Mouse (Mus musculus): ENCODE data around the gene Klhl28. TPM values are rescaled to one million over a fixed set of nuclear protein-coding genes. Genes with fewer than 3 reads are reported as not detected.

Klhl28 gene
- total and polyA plus RNA-seq, 3 experiments, result 3.3 to 169 (median 3.7) TPM

DNA sequence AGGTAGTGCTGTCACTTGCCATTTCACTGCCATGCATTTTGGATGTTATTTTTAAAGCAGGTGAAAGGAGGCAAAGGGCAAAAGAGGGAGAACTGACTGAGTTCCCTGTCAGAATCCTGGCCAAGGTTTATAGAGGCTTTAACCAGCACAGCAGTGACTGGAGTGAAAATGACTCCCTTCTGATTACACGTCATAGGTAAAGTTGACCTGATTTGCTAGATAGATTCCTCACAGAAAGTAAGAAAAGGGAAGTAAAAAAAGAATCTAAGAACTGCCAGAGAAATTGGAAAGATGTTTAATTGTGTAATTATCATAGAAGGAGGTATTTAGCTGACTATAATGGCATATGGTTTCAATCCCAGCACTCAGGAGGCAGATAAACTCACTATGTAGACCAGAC lies 12.2 kb upstream of the Klhl28 start:
- Histone ChIP-seq H3K27me3 (ENCODE audit: control insufficient read depth in 1 of 2, insufficient read depth in 2 of 2, low read length in 2 of 2) (no peaks in the 10 kb centered on the region), H3K9me3 (replicated peaks; ENCODE audit: insufficient read depth, low read length) (no peaks in the 10 kb centered on the region), H3K4me3 (ENCODE audit: control insufficient read depth in 1 of 2, insufficient read depth in 1 of 2, low read depth in 2 of 2, low read length in 2 of 2) (no peak overlapping the region), H3K36me3 (ENCODE audit: control insufficient read depth in 1 of 2, insufficient read depth in 2 of 2, low read length in 2 of 2) (peaks cover 31 to 36% of the 10 kb centered on the region in 2 experiments), H3K27ac (ENCODE audit: control insufficient read depth, low read depth, low read length) (no peak overlapping the region), H3K9ac (ENCODE audit: control insufficient read depth, low read depth, low read length, poor library complexity, severe bottlenecking) (no peak overlapping the region), H3K4me1 (ENCODE audit: control insufficient read depth in 1 of 2, insufficient read depth in 2 of 2, low read length in 2 of 2) (peaks cover 10 to 21% of the 10 kb centered on the region in 2 experiments; a peak in 3 of 4 replicates), H3K79me2 (ENCODE audit: control insufficient read depth, insufficient read depth, low read length, poor library complexity) (peaks cover 25% of the 10 kb centered on the region)
- TF ChIP-seq RCOR1 (IDR thresholded peaks at IDR 0.05; ENCODE audit: low read depth, low read length), result peak; percentile 80
- peak; percentile 83 for TF ChIP-seq GATA1 (IDR thresholded peaks at IDR 0.05; ENCODE audit: low read depth, low read length)
- no peak for TF ChIP-seq ZKSCAN1 (IDR thresholded peaks at IDR 0.05; ENCODE audit: low read depth, low read length)
- DNase-seq (ENCODE audit: low read depth, low spot score), result peak; percentile 63

DNA sequence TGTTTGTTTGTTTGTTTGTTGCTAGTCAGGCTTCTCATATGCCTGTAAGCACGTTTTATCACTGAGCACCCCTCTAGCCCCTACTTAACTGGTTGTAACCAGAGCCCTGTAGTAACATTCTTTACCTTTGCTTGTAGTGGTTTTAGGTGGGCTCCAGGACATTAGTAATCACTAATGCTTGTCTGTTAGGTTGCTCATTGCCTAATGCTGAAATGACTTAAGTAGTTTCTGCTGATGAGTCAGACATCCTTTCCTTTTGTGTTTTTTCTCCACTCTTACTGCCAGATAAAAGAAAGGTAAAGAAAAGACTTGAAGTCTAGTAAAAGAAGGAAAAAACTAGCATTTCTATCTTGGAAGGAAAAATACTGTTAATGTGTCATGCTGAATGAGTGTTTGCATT lies 10.9 kb upstream of the Klhl28 start:
- no peak for DNase-seq (ENCODE audit: low read depth, low spot score)
- Histone ChIP-seq H3K79me2 (ENCODE audit: control insufficient read depth, insufficient read depth, low read length, poor library complexity) (peaks cover 34% of the 10 kb centered on the region), H3K36me3 (ENCODE audit: control insufficient read depth in 1 of 2, insufficient read depth in 2 of 2, low read length in 2 of 2) (peaks cover 22 to 46% of the 10 kb centered on the region in 2 experiments), H3K4me3 (ENCODE audit: control insufficient read depth in 1 of 2, insufficient read depth in 1 of 2, low read depth in 2 of 2, low read length in 2 of 2) (no peak overlapping the region), H3K9ac (ENCODE audit: control insufficient read depth, low read depth, low read length, poor library complexity, severe bottlenecking) (no peak overlapping the region), H3K27ac (ENCODE audit: control insufficient read depth, low read depth, low read length) (no peak overlapping the region), H3K9me3 (replicated peaks; ENCODE audit: insufficient read depth, low read length) (no peaks in the 10 kb centered on the region), H3K4me1 (ENCODE audit: control insufficient read depth in 1 of 2, insufficient read depth in 2 of 2, low read length in 2 of 2) (peaks cover 13 to 25% of the 10 kb centered on the region in 2 experiments; a peak in 3 of 4 replicates), H3K27me3 (ENCODE audit: control insufficient read depth in 1 of 2, insufficient read depth in 2 of 2, low read length in 2 of 2) (no peaks in the 10 kb centered on the region)
- TF ChIP-seq ZNF384 (IDR thresholded peaks at IDR 0.05; ENCODE audit: low read depth, low read length) (no peak), UBTF (IDR thresholded peaks at IDR 0.05; ENCODE audit: borderline replicate concordance, insufficient read depth, low read depth, low read length) (no peak), GABPA (IDR thresholded peaks at IDR 0.05; ENCODE audit: low read depth, low read length) (no peak), TAL1 (IDR thresholded peaks at IDR 0.05; ENCODE audit: low read length) (no peak), RCOR1 (IDR thresholded peaks at IDR 0.05; ENCODE audit: low read depth, low read length) (no peak), MYC (IDR thresholded peaks at IDR 0.05; ENCODE audit: low read depth, low read length) (no peak), NRF1 (IDR thresholded peaks at IDR 0.05; ENCODE audit: insufficient read depth, low read depth, low read length, poor library complexity, severe bottlenecking) (no peak), TCF12 (IDR thresholded peaks at IDR 0.05; ENCODE audit: low read depth, low read length) (no peak), MAX (IDR thresholded peaks at IDR 0.05; ENCODE audit: low read length) (no peak), EP300 (IDR thresholded peaks at IDR 0.05; ENCODE audit: low read depth in 1 of 2, low read length in 2 of 2) (no peak), ETS1 (IDR thresholded peaks at IDR 0.05; ENCODE audit: low read depth, low read length) (no peak), CHD2 (IDR thresholded peaks at IDR 0.05; ENCODE audit: low read length) (no peak), HCFC1 (IDR thresholded peaks at IDR 0.05; ENCODE audit: low read depth, low read length) (no peak), MXI1 (IDR thresholded peaks at IDR 0.05; ENCODE audit: low read depth, low read length) (no peak), SMC3 (IDR thresholded peaks at IDR 0.05; ENCODE audit: low read depth, low read length) (no peak), USF1 (IDR thresholded peaks at IDR 0.05; ENCODE audit: low read depth, low read length) (no peak), E2F4 (IDR thresholded peaks at IDR 0.05; ENCODE audit: borderline replicate concordance, low read depth, low read length) (no peak), ZMIZ1 (IDR thresholded peaks at IDR 0.05; ENCODE audit: low read depth, low read length) (no peak), MAZ (IDR thresholded peaks at IDR 0.05; ENCODE audit: low read depth, low read length) (no peak)
